Mouse (Mus musculus): Measurements from ENCODE around the gene Lin37. TPM values are rescaled to one million over a fixed set of nuclear protein-coding genes. Genes with fewer than 3 reads are reported as not detected.
A peak's percentile ranks its signal among the peaks of the same experiment; 100 is the strongest.

Lin37 gene
- total and polyA plus RNA-seq, 3 experiments, result 4.0 to 38.6 (median 8.3) TPM

DNA sequence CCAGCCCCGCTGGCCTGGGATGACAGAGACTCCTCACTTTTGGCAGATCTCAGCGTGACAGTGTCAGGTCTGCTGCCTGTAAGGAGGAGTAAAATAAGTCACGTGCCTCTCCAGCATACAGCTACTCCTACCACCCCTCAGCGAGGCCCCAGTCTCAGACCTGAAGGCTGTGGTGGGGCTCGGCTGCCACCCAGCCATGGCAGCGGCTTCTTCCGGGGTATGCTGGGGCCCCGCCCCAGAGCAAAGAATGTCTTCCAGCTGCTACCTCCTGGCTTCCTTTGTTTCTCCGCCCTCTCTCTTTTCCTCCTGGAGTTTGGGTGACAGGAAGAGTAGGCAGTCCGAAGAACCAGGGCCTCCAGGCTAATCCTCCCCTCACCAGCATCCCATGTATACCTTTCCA is 33.7 kb downstream of the Lin37 start:
- H3K9ac ChIP-seq (ENCODE audit: insufficient read depth, low read depth), result no peak overlapping the region
- in situ Hi-C loops (cut with MboI; ENCODE audit: low pct_ligation_motif_present, low pct_unique_long_range_greater_than_20kb, low sequenced_read_pairs), result no loop called here

DNA sequence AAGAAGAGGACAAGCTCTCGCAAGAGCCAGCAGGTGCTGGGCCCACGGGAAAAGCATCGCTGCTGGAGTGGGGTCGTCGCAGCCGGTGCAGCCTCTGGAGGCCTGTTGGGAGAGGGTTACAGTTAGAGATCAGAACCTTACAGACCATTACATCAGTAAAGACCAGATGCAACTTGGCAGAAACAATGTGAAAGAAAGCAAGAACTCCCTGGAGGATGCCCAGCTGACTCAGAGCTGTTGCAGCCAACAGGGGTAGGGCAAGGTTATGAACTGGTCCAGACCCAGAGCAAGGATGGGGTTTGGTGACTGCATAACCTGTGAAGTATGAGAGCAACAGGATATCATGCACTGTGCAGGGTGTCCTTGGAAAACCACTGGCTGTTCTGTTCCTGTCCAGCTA is 35.2 kb downstream of the Lin37 start:
- Histone ChIP-seq H3K4me3 (replicated peaks in 1 of 3; ENCODE audit: low read depth in 2 of 3, low read length in 2 of 3, poor library complexity in 1 of 3) (peak overlapping the region in 1 of 3 experiments; percentile 28), H3K79me2 (replicated peaks; ENCODE audit: control insufficient read depth, extremely low read depth, insufficient read depth, poor library complexity, severe bottlenecking) (no peaks in the 10 kb centered on the region), H3K27ac (ENCODE audit: insufficient read depth, low read depth) (peak overlapping the region; percentile 83), H3K4me1 (ENCODE audit: control insufficient read depth in 1 of 2, insufficient read depth in 2 of 2) (peaks cover 10 to 16% of the 10 kb centered on the region in 2 experiments), H3K36me3 (replicated peaks in 1 of 2; ENCODE audit: control insufficient read depth in 1 of 2, insufficient read depth in 1 of 2, low read length in 1 of 2) (peaks cover 21 to 68% of the 10 kb centered on the region in 2 experiments), H3K27me3 (replicated peaks) (no peaks in the 10 kb centered on the region), H3K4me2 (ENCODE audit: insufficient read depth, low read depth, poor library complexity, severe bottlenecking) (no peak overlapping the region), H3K9me3 (replicated peaks; ENCODE audit: low read length) (no peaks in the 10 kb centered on the region), H3K9ac (ENCODE audit: insufficient read depth, low read depth) (no peak overlapping the region)
- DNase-seq (ENCODE audit: extremely low read depth), result peak; percentile 14
- in situ Hi-C loops (cut with MboI; ENCODE audit: low pct_ligation_motif_present, low pct_unique_long_range_greater_than_20kb, low sequenced_read_pairs) (no loop called here), dilution Hi-C loops (cut with MboI; ENCODE audit: extremely low pct_ligation_motif_present, extremely low pct_unique_long_range_greater_than_20kb, low sequenced_read_pairs) (no loop called here)
- TF ChIP-seq POLR2AphosphoS2 (IDR thresholded peaks at IDR 0.05; ENCODE audit: low read depth, low read length), result no peak
- no peak for TF ChIP-seq CHD2 (IDR thresholded peaks at IDR 0.05; ENCODE audit: low read length)
- TF ChIP-seq EP300 (IDR thresholded peaks at IDR 0.05; ENCODE audit: low read length), result no peak
- TF ChIP-seq HCFC1 (IDR thresholded peaks at IDR 0.05; ENCODE audit: low read depth, low read length), result no peak
- no peak for TF ChIP-seq RAD21 (IDR thresholded peaks at IDR 0.05; ENCODE audit: low read depth, low read length)
- no peak for TF ChIP-seq MAZ (IDR thresholded peaks at IDR 0.05; ENCODE audit: low read depth, low read length)
- no peak for TF ChIP-seq ETS1 (conservative IDR thresholded peaks at IDR 0.05; ENCODE audit: low read depth, low read length)
- no peak for TF ChIP-seq POLR2A (IDR thresholded peaks at IDR 0.05; ENCODE audit: low read depth, low read length)
- no peak for TF ChIP-seq NRF1 (IDR thresholded peaks at IDR 0.05; ENCODE audit: low read depth, low read length)
- no peak for TF ChIP-seq ZMIZ1 (IDR thresholded peaks at IDR 0.05; ENCODE audit: low read depth, low read length)
- no peak for TF ChIP-seq JUN (IDR thresholded peaks at IDR 0.05; ENCODE audit: insufficient read depth, low read depth, low read length)
- TF ChIP-seq ELF1 (IDR thresholded peaks at IDR 0.05; ENCODE audit: low read depth, low read length), result no peak
- TF ChIP-seq IRF4 (IDR thresholded peaks at IDR 0.05; ENCODE audit: low read depth, low read length), result no peak
- no peak for TF ChIP-seq UBTF (IDR thresholded peaks at IDR 0.05; ENCODE audit: low read depth, low read length)
- no peak for TF ChIP-seq MYC (IDR thresholded peaks at IDR 0.05; ENCODE audit: low read depth, low read length)
- TF ChIP-seq GABPA (IDR thresholded peaks at IDR 0.05; ENCODE audit: insufficient replicate concordance, low read depth, low read length), result no peak

More for the DNA sequence above, 33.7 kb downstream of the Lin37 start:
- DNase-seq (ENCODE audit: extremely low read depth), result no peak
- Histone ChIP-seq H3K4me1 (ENCODE audit: control insufficient read depth in 1 of 2, insufficient read depth in 2 of 2) (peaks cover 10 to 16% of the 10 kb centered on the region in 2 experiments), H3K27me3 (replicated peaks) (no peaks in the 10 kb centered on the region), H3K36me3 (replicated peaks in 1 of 2; ENCODE audit: control insufficient read depth in 1 of 2, insufficient read depth in 1 of 2, low read length in 1 of 2) (peaks cover 31 to 83% of the 10 kb centered on the region in 2 experiments), H3K27ac (ENCODE audit: insufficient read depth, low read depth) (no peak overlapping the region), H3K79me2 (replicated peaks; ENCODE audit: control insufficient read depth, extremely low read depth, insufficient read depth, poor library complexity, severe bottlenecking) (no peaks in the 10 kb centered on the region), H3K4me3 (replicated peaks in 1 of 3; ENCODE audit: low read depth in 2 of 3, low read length in 2 of 3, poor library complexity in 1 of 3) (no peak overlapping the region), H3K4me2 (ENCODE audit: insufficient read depth, low read depth, poor library complexity, severe bottlenecking) (no peak overlapping the region), H3K9me3 (replicated peaks; ENCODE audit: low read length) (no peaks in the 10 kb centered on the region)
- dilution Hi-C loops (cut with MboI; ENCODE audit: extremely low pct_ligation_motif_present, extremely low pct_unique_long_range_greater_than_20kb, low sequenced_read_pairs), result no loop called here
- TF ChIP-seq GABPA (IDR thresholded peaks at IDR 0.05; ENCODE audit: insufficient replicate concordance, low read depth, low read length) (no peak), MXI1 (IDR thresholded peaks at IDR 0.05; ENCODE audit: low read depth, low read length) (no peak), CHD2 (IDR thresholded peaks at IDR 0.05; ENCODE audit: low read length) (no peak), SIN3A (IDR thresholded peaks at IDR 0.05; ENCODE audit: low read length) (no peak), CTCF (conservative IDR thresholded peaks at IDR 0.05 in 1 of 2, IDR thresholded peaks at IDR 0.05 in 1 of 2; ENCODE audit: low read depth in 2 of 2, low read length in 2 of 2) (no peak), SMC3 (IDR thresholded peaks at IDR 0.05; ENCODE audit: low read depth, low read length) (no peak), RAD21 (IDR thresholded peaks at IDR 0.05; ENCODE audit: low read depth, low read length) (no peak), ZKSCAN1 (IDR thresholded peaks at IDR 0.05; ENCODE audit: borderline replicate concordance, low read depth, low read length) (no peak), MYC (IDR thresholded peaks at IDR 0.05; ENCODE audit: low read depth, low read length) (no peak), JUN (IDR thresholded peaks at IDR 0.05; ENCODE audit: insufficient read depth, low read depth, low read length) (no peak), KAT2A (IDR thresholded peaks at IDR 0.05; ENCODE audit: insufficient replicate concordance, low read length) (no peak), MAZ (IDR thresholded peaks at IDR 0.05; ENCODE audit: low read depth, low read length) (no peak), USF1 (IDR thresholded peaks at IDR 0.05; ENCODE audit: low read depth, low read length) (no peak), MAX (IDR thresholded peaks at IDR 0.05; ENCODE audit: low read length) (no peak), IRF4 (IDR thresholded peaks at IDR 0.05; ENCODE audit: low read depth, low read length) (no peak), PAX5 (IDR thresholded peaks at IDR 0.05; ENCODE audit: low read length) (no peak), NELFE (IDR thresholded peaks at IDR 0.05; ENCODE audit: low read depth, low read length) (no peak)

All from CH12.LX (cell line).